Mouse (Mus musculus) heart, embryonic 13.5 days (tissue): Measurements from ENCODE around the gene 1700125H20Rik. TPM values are rescaled to one million over a fixed set of nuclear protein-coding genes. Genes with fewer than 3 reads are reported as not detected.
"Not testable (repeated sequence)": the region's sequence is repeated elsewhere in the genome, so short reads cannot be mapped to it uniquely, and the experiment has no call there.

Source experiments
- ATAC-seq: fragments of 200-750 bp; cut with Nextera tagmentation; 2 replicates; pipeline ENCODE4 v1.8.0; 2017; ENCODE audit warnings: moderate TSS enrichment; ENCODE audit not compliant: insufficient number of reproducible peaks, low FRiP score, low TSS enrichment; ENCODE audit errors: extremely low read depth
- H3K27ac ChIP-seq: fragments of 300-500 bp; sonication (generic); replicated peaks from 2 replicates; pipeline ENCODE4 v1.5.1; 2015; ENCODE audit warnings: moderate library complexity, mild to moderate bottlenecking, inconsistent platforms
- H3K27me3 ChIP-seq: fragments of 300-500 bp; sonication (generic); replicated peaks from 2 replicates; pipeline ENCODE4 v1.6.1; 2015; ENCODE audit warnings: mild to moderate bottlenecking, inconsistent platforms
- H3K36me3 ChIP-seq: fragments of 300-500 bp; sonication (generic); 2 replicates; pipeline ENCODE4 v1.6.1; 2015; ENCODE audit warnings: mild to moderate bottlenecking, inconsistent platforms
- H3K4me1 ChIP-seq: fragments of 300-500 bp; sonication (generic); 2 replicates; pipeline ENCODE4 v1.6.1; 2015; ENCODE audit warnings: inconsistent platforms
- H3K4me2 ChIP-seq: fragments of 300-500 bp; sonication (generic); 2 replicates; pipeline ENCODE4 v1.6.1; 2015; ENCODE audit warnings: inconsistent platforms, mild to moderate bottlenecking, moderate library complexity
- H3K4me3 ChIP-seq: fragments of 300-500 bp; sonication (generic); 2 replicates; pipeline ENCODE4 v1.5.1; 2015; ENCODE audit warnings: moderate library complexity, mild to moderate bottlenecking, inconsistent platforms
- H3K9ac ChIP-seq: fragments of 300-500 bp; sonication (generic); 2 replicates; pipeline ENCODE4 v1.6.1; 2015; ENCODE audit warnings: inconsistent platforms, mild to moderate bottlenecking, moderate library complexity
- H3K9me3 ChIP-seq: fragments of 300-500 bp; sonication (generic); 2 replicates; pipeline ENCODE4 v1.6.1; 2016; ENCODE audit warnings: inconsistent platforms
- WGBS: fragments of 180-500 bp; shearing (Covaris S2); methylation state at CpG from one replicate; pipeline ENCODE4 v1.1.7; 2015; ENCODE audit warnings: mixed read lengths; 5-methylcytosine and 5-hydroxymethylcytosine counted together
- polyA plus RNA-seq: library from polyadenylated mRNA; unstranded; fragments of >200 nt; fragmentation: Nextera tagmentation; extraction: Ambion mirVana; gene quantifications from 2 replicates; pipeline ENCODE4 v1.2.1, GENCODE M21; 2015

Gene 1700125H20Rik
- polyA plus RNA-seq, 1 experiment from 2014 or later: 0.45 TPM

- H3K4me3 ChIP-seq: no peak overlapping the region
- no peaks in the 10 kb centered on the region for H3K4me1 ChIP-seq
- no peaks in the 10 kb centered on the region for H3K27me3 ChIP-seq
- H3K9me3 ChIP-seq: no peaks in the 10 kb centered on the region
- no peak overlapping the region for H3K9ac ChIP-seq
- H3K36me3 ChIP-seq: no peaks in the 10 kb centered on the region
- no peak overlapping the region for H3K4me2 ChIP-seq
- 49% methylated on average over 2 of the region's 2 CpGs for WGBS
- no peak overlapping the region for H3K27ac ChIP-seq
- ATAC-seq: no peak
Observed at GRCm38 (mm10) chr11:85157301-85157700, 12.9 kb upstream of the 1700125H20Rik start.

GRCm38 (mm10) chr11:85163014-85163413, 7.2 kb upstream of the 1700125H20Rik start:
- H3K27me3 ChIP-seq, H3K4me3 ChIP-seq, H3K4me1 ChIP-seq, ATAC-seq, H3K36me3 ChIP-seq, H3K9ac ChIP-seq, H3K4me2 ChIP-seq, H3K9me3 ChIP-seq, H3K27ac ChIP-seq: not testable (repeated sequence)
- 82% methylated on average over 1 of the region's 1 CpGs for WGBS

- ATAC-seq: no peak
- Histone ChIP-seq H3K9ac (no peak overlapping the region), H3K4me3 (no peak overlapping the region), H3K4me1 (no peaks in the 10 kb centered on the region), H3K4me2 (no peak overlapping the region), H3K27ac (no peak overlapping the region), H3K36me3 (no peaks in the 10 kb centered on the region), H3K9me3 (no peaks in the 10 kb centered on the region), H3K27me3 (no peaks in the 10 kb centered on the region)
Observed at GRCm38 (mm10) chr11:85164371-85164770, 5.8 kb upstream of the 1700125H20Rik start.

- H3K36me3 ChIP-seq: no peaks in the 10 kb centered on the region
- no peak for ATAC-seq
- no peak overlapping the region for H3K4me2 ChIP-seq
- peaks cover 9% of the 10 kb centered on the region for H3K4me1 ChIP-seq
- no peak overlapping the region for H3K9ac ChIP-seq
- H3K9me3 ChIP-seq: no peaks in the 10 kb centered on the region
- H3K27me3 ChIP-seq: no peaks in the 10 kb centered on the region; the same call in 1 of the 2 replicates
- no peak overlapping the region for H3K4me3 ChIP-seq
- no peak overlapping the region for H3K27ac ChIP-seq
- WGBS: 25% methylated on average over 1 of the region's 1 CpGs
Observed at GRCm38 (mm10) chr11:85167503-85167902, 2.7 kb upstream of the 1700125H20Rik start.

- Histone ChIP-seq H3K9ac (peak overlapping the region; percentile 69; the same call in 1 of the 2 replicates), H3K27me3 (no peaks in the 10 kb centered on the region; the same call in 1 of the 2 replicates), H3K36me3 (no peaks in the 10 kb centered on the region), H3K4me1 (peaks cover 9% of the 10 kb centered on the region), H3K4me2 (peak overlapping the region; percentile 76; the same call in 1 of the 2 replicates), H3K27ac (no peak overlapping the region), H3K4me3 (no peak overlapping the region), H3K9me3 (no peaks in the 10 kb centered on the region)
- WGBS: 35% methylated on average over 2 of the region's 2 CpGs
- ATAC-seq: no peak
Observed at GRCm38 (mm10) chr11:85170833-85171232, 629 bp downstream of the 1700125H20Rik start.

- no peaks in the 10 kb centered on the region; the same call in 1 of the 2 replicates for H3K27me3 ChIP-seq
- 73% methylated on average over 3 of the region's 3 CpGs for WGBS
- no peaks in the 10 kb centered on the region for H3K4me1 ChIP-seq
Observed at GRCm38 (mm10) chr11:85175941-85176340, 5.7 kb downstream of the 1700125H20Rik start.

GRCm38 (mm10) chr11:85177761-85178160, 7.6 kb downstream of the 1700125H20Rik start:
- no peaks in the 10 kb centered on the region for H3K9me3 ChIP-seq
- ATAC-seq: no peak
- H3K36me3 ChIP-seq: no peaks in the 10 kb centered on the region
- H3K4me2 ChIP-seq: no peak overlapping the region
- no peak overlapping the region for H3K9ac ChIP-seq
- no peak overlapping the region for H3K4me3 ChIP-seq
- 72% methylated on average over 6 of the region's 6 CpGs for WGBS
- no peaks in the 10 kb centered on the region for H3K4me1 ChIP-seq
- H3K27ac ChIP-seq: no peak overlapping the region
- no peaks in the 10 kb centered on the region for H3K27me3 ChIP-seq

More at GRCm38 (mm10) chr11:85175941-85176340, 5.7 kb downstream of the 1700125H20Rik start:
- no peak overlapping the region for H3K4me3 ChIP-seq
- no peak overlapping the region for H3K27ac ChIP-seq
- H3K9ac ChIP-seq: no peak overlapping the region
- H3K9me3 ChIP-seq: no peaks in the 10 kb centered on the region
- H3K36me3 ChIP-seq: no peaks in the 10 kb centered on the region
- no peak for ATAC-seq
- no peak overlapping the region for H3K4me2 ChIP-seq

- no peaks in the 10 kb centered on the region for H3K9me3 ChIP-seq
- WGBS: 69% methylated on average over 4 of the region's 4 CpGs
- H3K9ac ChIP-seq: no peak overlapping the region
- no peaks in the 10 kb centered on the region for H3K27me3 ChIP-seq
- no peaks in the 10 kb centered on the region for H3K36me3 ChIP-seq
- H3K27ac ChIP-seq: no peak overlapping the region
- no peak overlapping the region for H3K4me3 ChIP-seq
- no peak for ATAC-seq
- H3K4me1 ChIP-seq: peaks cover 4% of the 10 kb centered on the region
- H3K4me2 ChIP-seq: no peak overlapping the region
Observed at GRCm38 (mm10) chr11:85178413-85178812, 8.2 kb downstream of the 1700125H20Rik start.

- peaks cover 6% of the 10 kb centered on the region for H3K4me1 ChIP-seq
- peak overlapping the region; percentile 78 for H3K9ac ChIP-seq
- ATAC-seq: no peak; the same call in 1 of the 2 replicates
- H3K36me3 ChIP-seq: no peaks in the 10 kb centered on the region
- peak overlapping the region; percentile 57 for H3K4me3 ChIP-seq
- 4% methylated on average over 20 of the region's 20 CpGs for WGBS
- peak overlapping the region; percentile 82 for H3K4me2 ChIP-seq
- no peaks in the 10 kb centered on the region for H3K9me3 ChIP-seq
- no peaks in the 10 kb centered on the region for H3K27me3 ChIP-seq
- no peak overlapping the region for H3K27ac ChIP-seq
Observed at GRCm38 (mm10) chr11:85182617-85183283, 12.5 kb downstream of the 1700125H20Rik start.

GRCm38 (mm10) chr11:85183284-85183779, 13.1 kb downstream of the 1700125H20Rik start:
- H3K36me3 ChIP-seq: peaks cover 3% of the 10 kb centered on the region
- peak overlapping the region; percentile 82 for H3K4me2 ChIP-seq
- no peaks in the 10 kb centered on the region for H3K9me3 ChIP-seq
- H3K4me1 ChIP-seq: peaks cover 6% of the 10 kb centered on the region
- H3K9ac ChIP-seq: peak overlapping the region; percentile 78
- peak overlapping the region; percentile 57 for H3K4me3 ChIP-seq
- no peaks in the 10 kb centered on the region for H3K27me3 ChIP-seq
- H3K27ac ChIP-seq: no peak overlapping the region
- no peak for ATAC-seq
- 22% methylated on average over 13 of the region's 13 CpGs for WGBS

GRCm38 (mm10) chr11:85184082-85184481, 13.9 kb downstream of the 1700125H20Rik start:
- no peak for ATAC-seq
- 69% methylated on average over 5 of the region's 5 CpGs for WGBS
- no peak overlapping the region for H3K9ac ChIP-seq
- no peak overlapping the region for H3K27ac ChIP-seq
- no peaks in the 10 kb centered on the region for H3K9me3 ChIP-seq
- no peak overlapping the region for H3K4me2 ChIP-seq
- H3K27me3 ChIP-seq: no peaks in the 10 kb centered on the region
- H3K36me3 ChIP-seq: peaks cover 10% of the 10 kb centered on the region
- H3K4me1 ChIP-seq: peaks cover 6% of the 10 kb centered on the region
- no peak overlapping the region for H3K4me3 ChIP-seq

- H3K9ac ChIP-seq: no peak overlapping the region
- peaks cover 18% of the 10 kb centered on the region for H3K36me3 ChIP-seq
- WGBS: 77% methylated on average over 6 of the region's 6 CpGs
- no peaks in the 10 kb centered on the region for H3K9me3 ChIP-seq
- no peak for ATAC-seq
- H3K4me1 ChIP-seq: peaks cover 6% of the 10 kb centered on the region
- H3K27me3 ChIP-seq: no peaks in the 10 kb centered on the region
- H3K4me3 ChIP-seq: no peak overlapping the region
- H3K4me2 ChIP-seq: no peak overlapping the region
- no peak overlapping the region for H3K27ac ChIP-seq
Observed at GRCm38 (mm10) chr11:85184839-85185238, 14.6 kb downstream of the 1700125H20Rik start.
